Mouse (Mus musculus): ENCODE data around the gene Clock.

Gene Clock

GRCm38 (mm10) chr5:76304452-76305341 is at the start of gene Clock:
Gene Clock, minus strand, starts transcription at chr5:76304792.
- peak; percentile 75 to 87 for DNase-seq (ENCODE audit: low spot score in 2 of 2)

- no peak for DNase-seq (ENCODE audit: low spot score in 2 of 2)
These were observed 47.5 kb upstream of the Clock start for GRCm38 (mm10) chr5:76351953-76352611.

- no peak for DNase-seq (ENCODE audit: low spot score in 2 of 2)
These were observed 46.9 kb upstream of the Clock start for GRCm38 (mm10) chr5:76351537-76351936.

- DNase-seq (ENCODE audit: low spot score in 2 of 2) = no peak
These were observed 41.5 kb upstream of the Clock start for GRCm38 (mm10) chr5:76346137-76346536.

- DNase-seq (ENCODE audit: low spot score in 2 of 2) = no peak
These were observed 36.3 kb upstream of the Clock start for GRCm38 (mm10) chr5:76340931-76341330.

GRCm38 (mm10) chr5:76337100-76337499 is 32.5 kb upstream of the Clock start:
- no peak for DNase-seq (ENCODE audit: low spot score in 2 of 2)

GRCm38 (mm10) chr5:76333833-76334232 is 29.2 kb upstream of the Clock start:
- DNase-seq (ENCODE audit: low spot score in 2 of 2) = no peak

GRCm38 (mm10) chr5:76330953-76331352 is 26.4 kb upstream of the Clock start, which contains the start of gene Pdcl2:
Gene Pdcl2, minus strand, starts transcription at chr5:76331156.
- DNase-seq (ENCODE audit: low spot score in 2 of 2) = no peak

GRCm38 (mm10) chr5:76327296-76327695 is 22.7 kb upstream of the Clock start:
- no peak for DNase-seq (ENCODE audit: low spot score in 2 of 2)

GRCm38 (mm10) chr5:76325113-76325512 is 20.5 kb upstream of the Clock start:
- DNase-seq (ENCODE audit: low spot score in 2 of 2) = no peak

GRCm38 (mm10) chr5:76321249-76322196 is 16.9 kb upstream of the Clock start:
- DNase-seq (ENCODE audit: low spot score in 2 of 2) = no peak

- DNase-seq (ENCODE audit: low spot score in 2 of 2) = no peak
These were observed 3.6 kb upstream of the Clock start for GRCm38 (mm10) chr5:76308206-76308605.

GRCm38 (mm10) chr5:76306261-76306660 is 1.7 kb upstream of the Clock start:
- DNase-seq (ENCODE audit: low spot score in 2 of 2) = no peak

- no peak for DNase-seq (ENCODE audit: low spot score in 2 of 2)
These were observed 1.0 kb upstream of the Clock start for GRCm38 (mm10) chr5:76305616-76306015.

- DNase-seq (ENCODE audit: low spot score in 2 of 2) = peak; percentile 63 to 78
These were observed 694 bp downstream of the Clock start for GRCm38 (mm10) chr5:76303745-76304451.

GRCm38 (mm10) chr5:76303379-76303744 is 1.2 kb downstream of the Clock start:
- no peak for DNase-seq (ENCODE audit: low spot score in 2 of 2)

GRCm38 (mm10) chr5:76302009-76302408 is 2.6 kb downstream of the Clock start:
- no peak for DNase-seq (ENCODE audit: low spot score in 2 of 2)

GRCm38 (mm10) chr5:76289234-76289691 is 15.3 kb downstream of the Clock start:
- no peak for DNase-seq (ENCODE audit: low spot score in 2 of 2)

GRCm38 (mm10) chr5:76288256-76288655 is 16.3 kb downstream of the Clock start:
- DNase-seq (ENCODE audit: low spot score in 2 of 2) = no peak

- DNase-seq (ENCODE audit: low spot score in 2 of 2) = no peak
These were observed 17.5 kb downstream of the Clock start for GRCm38 (mm10) chr5:76287062-76287461.

- no peak for DNase-seq (ENCODE audit: low spot score in 2 of 2)
These were observed 18.9 kb downstream of the Clock start for GRCm38 (mm10) chr5:76285699-76286098.
